ENCODE assay signal across 10 mouse cellular contexts in genomic region chr3:97363418-97364098, GRCm38 (mm10). TPM values are rescaled to one million over a fixed set of nuclear protein-coding genes. Genes with fewer than 3 reads are reported as not detected.
DNase-seq lines count a peak whose midpoint lies in the region; ATAC-seq lines count a peak whose summit lies in the region.
"Had no signal": no experiment of that assay in that cellular context is flagged by ENCODE, and none has a peak within 500 bp of the region (broad histone marks: within the 10 kb centered on the region; RNA-seq: fewer than 3 reads in every experiment).

No protein-coding gene starts in this region.

- ATAC-seq in limb, embryonic 13.5 days (ENCODE audit: low FRiP score, low read depth) = peak; percentile 48; the same call in 1 of the 2 replicates
- peak; percentile 97 for ATAC-seq in kidney, embryonic 16.5 days (ENCODE audit: low FRiP score, low TSS enrichment)
- ATAC-seq: forebrain, embryonic 15.5 days had no signal

- H3K27me3 ChIP-seq in limb, embryonic 13.5 days = no peaks in the 10 kb centered on the region
- no peaks in the 10 kb centered on the region for H3K27me3 ChIP-seq in limb, embryonic 10.5 days (ENCODE audit: low read depth, poor library complexity, severe bottlenecking)
- no peaks in the 10 kb centered on the region for H3K27me3 ChIP-seq in kidney, embryonic 16.5 days (ENCODE audit: insufficient read depth, low read length)
- H3K27me3 ChIP-seq: forebrain, embryonic 15.5 days had no signal

- no peak overlapping the region for H3K4me2 ChIP-seq in limb, embryonic 13.5 days (replicated peaks)
- no peak overlapping the region for H3K4me2 ChIP-seq in kidney, embryonic 16.5 days (replicated peaks; ENCODE audit: low read depth, low read length)
- H3K4me2 ChIP-seq: forebrain, embryonic 15.5 days had no signal

- H3K4me1 ChIP-seq in limb, embryonic 13.5 days = peaks cover 12% of the 10 kb centered on the region
- no peaks in the 10 kb centered on the region for H3K4me1 ChIP-seq in limb, embryonic 10.5 days
- H3K4me1 ChIP-seq in kidney, embryonic 16.5 days (ENCODE audit: insufficient read depth, low read length) = peaks cover 4% of the 10 kb centered on the region; the same call in 1 of the 2 replicates
- H3K4me1 ChIP-seq: forebrain, embryonic 15.5 days had no signal

- 42% methylated on average over 3 of the region's 3 CpGs for whole genome bisulfite sequencing in limb, embryonic 13.5 days
- 82% methylated on average over 3 of the region's 3 CpGs for WGBS in limb, embryonic 10.5 days
- 35% methylated on average over 3 of the region's 3 CpGs for WGBS in kidney, embryonic 16.5 days

- H3K9me3 ChIP-seq in limb, embryonic 13.5 days = no peaks in the 10 kb centered on the region
- H3K9me3 ChIP-seq in limb, embryonic 10.5 days (replicated peaks) = no peaks in the 10 kb centered on the region
- no peaks in the 10 kb centered on the region for H3K9me3 ChIP-seq in kidney, embryonic 16.5 days (ENCODE audit: low read length)
- H3K9me3 ChIP-seq: forebrain, embryonic 15.5 days; G1E had no signal

- no peak overlapping the region for H3K4me3 ChIP-seq in limb, embryonic 13.5 days
- H3K4me3 ChIP-seq in limb, embryonic 10.5 days = no peak overlapping the region
- no peak overlapping the region for H3K4me3 ChIP-seq in kidney, embryonic 16.5 days (ENCODE audit: low read length)
- H3K4me3 ChIP-seq: forebrain, embryonic 15.5 days had no signal

- no peaks in the 10 kb centered on the region for H3K36me3 ChIP-seq in limb, embryonic 13.5 days
- H3K36me3 ChIP-seq in limb, embryonic 10.5 days = no peaks in the 10 kb centered on the region
- no peaks in the 10 kb centered on the region for H3K36me3 ChIP-seq in kidney, embryonic 16.5 days (ENCODE audit: insufficient read depth, low read length)
- H3K36me3 ChIP-seq: forebrain, embryonic 15.5 days; G1E had no signal

- no peak for DNase-seq in limb, embryonic 10.5 days (ENCODE audit: low spot score)
- peak; percentile 7 to 29 for DNase-seq in heart, adult 9 months (ENCODE audit: low spot score in 2 of 2)
- peak; percentile 62 to 84 for DNase-seq in lung, postnatal 4 days
- DNase-seq in retina, embryonic 14.5 days (ENCODE audit: low spot score) = no peak
- DNase-seq in embryo, embryonic 11 days = no peak

- no peak overlapping the region for H3K9ac ChIP-seq in limb, embryonic 13.5 days
- no peak overlapping the region for H3K9ac ChIP-seq in kidney, embryonic 16.5 days (replicated peaks; ENCODE audit: low read length)
- H3K9ac ChIP-seq: forebrain, embryonic 15.5 days had no signal

- no peak overlapping the region; the same call in 1 of the 2 replicates for H3K27ac ChIP-seq in limb, embryonic 13.5 days
- H3K27ac ChIP-seq in limb, embryonic 10.5 days = no peak overlapping the region
- H3K27ac ChIP-seq in kidney, embryonic 16.5 days (ENCODE audit: low read length) = no peak overlapping the region
- H3K27ac ChIP-seq: forebrain, embryonic 15.5 days had no signal

RNA-seq across cellular contexts. Expression of gene Olfr1402, which starts 58.3 kb away (rescaled TPM):
- not detected in 2 replicates for polyA plus RNA-seq in limb, embryonic 13.5 days (2015; fragmentation: Nextera tagmentation; extraction: Ambion mirVana)
- not detected in 2 replicates for polyA plus RNA-seq in limb, embryonic 10.5 days (2016; fragmentation: Nextera tagmentation; extraction: Ambion mirVana)
- polyA plus RNA-seq in kidney, embryonic 16.5 days (2015; fragmentation: Nextera tagmentation; extraction: Ambion mirVana) = 0.06 TPM in 1 of 2 replicates, not detected in the other
- polyA plus RNA-seq: forebrain, embryonic 15.5 days; G1E; testis, adult 2 months had no signal

Comparison
In these comparisons a context has a peak if more than half of its experiments do, and no peak if none do; other contexts are left out.
1. DNase-seq: peak in heart, adult 9 months (2 of 2) and lung, postnatal 4 days (2 of 2); none in limb, embryonic 10.5 days (single experiment), retina, embryonic 14.5 days (single experiment) and embryo, embryonic 11 days (single experiment).